Mouse (Mus musculus) C2C12 (cell line): Measurements from ENCODE around the gene Tanc2.

Experiments used
- CEBPB ChIP-seq: IDR thresholded peaks from one replicate; pipeline ENCODE4 v1.6.1; 2011; ENCODE audit warnings: low read depth, mild to moderate bottlenecking, control low read depth, moderate library complexity
- CTCF ChIP-seq: IDR thresholded peaks from one replicate; pipeline ENCODE4 v1.5.1; 2011; ENCODE audit not compliant: control insufficient read depth, insufficient read depth, insufficient read length
- FOSL1 ChIP-seq: IDR thresholded peaks from one replicate; pipeline ENCODE4 v1.8.0; 2011; ENCODE audit warnings: mild to moderate bottlenecking, low read length; ENCODE audit not compliant: poor library complexity, insufficient read depth, severe bottlenecking
- MAX ChIP-seq: IDR thresholded peaks from one replicate; pipeline ENCODE4 v1.6.1; 2011; ENCODE audit warnings: mild to moderate bottlenecking, control low read depth
- MYOD1 ChIP-seq: IDR thresholded peaks from one replicate; pipeline ENCODE4 v1.6.1; 2011; ENCODE audit warnings: low read depth; ENCODE audit not compliant: control insufficient read depth, insufficient read length
- MYOG ChIP-seq: IDR thresholded peaks from one replicate; pipeline ENCODE4 v1.6.1; 2011; ENCODE audit not compliant: control insufficient read depth, insufficient read length; ENCODE audit errors: extremely low read depth
- USF1 ChIP-seq: IDR thresholded peaks from one replicate; pipeline ENCODE4 v1.6.1; 2011; ENCODE audit warnings: low read depth, mild to moderate bottlenecking, control low read depth, moderate library complexity

GRCm38 (mm10) chr11:105574241-105574640 lies 15.5 kb upstream of the Tanc2 start:
- TF ChIP-seq USF1 (no peak), CTCF (no peak), CEBPB (no peak), MYOG (no peak), MAX (no peak), FOSL1 (no peak), MYOD1 (no peak)
